Mouse (Mus musculus): ENCODE results near the gene Ehmt2.

Gene Ehmt2

GRCm38 (mm10) chr17:34898160-34898586 lies at the start of gene Ehmt2, which contains the start of gene C2:
Gene Ehmt2 (plus strand): TSS chr17:34898469.
Gene C2 (minus strand): TSS chr17:34898265.
- DNase-seq (ENCODE audit: low spot score), result peak; percentile 87

GRCm38 (mm10) chr17:34849722-34850516 lies 48.4 kb upstream of the Ehmt2 start, which contains the start of the genes Skiv2l and Nelfe:
Gene Skiv2l (minus strand): TSS chr17:34850210.
Gene Nelfe (plus strand): TSS chr17:34850391.
- DNase-seq (ENCODE audit: low spot score), result peak; percentile 98

GRCm38 (mm10) chr17:34850517-34851125 lies 47.6 kb upstream of the Ehmt2 start:
- no peak for DNase-seq (ENCODE audit: low spot score)

- no peak for DNase-seq (ENCODE audit: low spot score)
Observed at GRCm38 (mm10) chr17:34853511-34853910, 44.8 kb upstream of the Ehmt2 start.

GRCm38 (mm10) chr17:34854761-34855160 lies 43.5 kb upstream of the Ehmt2 start:
- no peak for DNase-seq (ENCODE audit: low spot score)

- peak; percentile 50 for DNase-seq (ENCODE audit: low spot score)
Observed at GRCm38 (mm10) chr17:34855825-34856224, 42.4 kb upstream of the Ehmt2 start.

GRCm38 (mm10) chr17:34858670-34859069 lies 39.6 kb upstream of the Ehmt2 start:
- no peak for DNase-seq (ENCODE audit: low spot score)

GRCm38 (mm10) chr17:34860514-34860913 lies 37.8 kb upstream of the Ehmt2 start:
- no peak for DNase-seq (ENCODE audit: low spot score)

- DNase-seq (ENCODE audit: low spot score), result peak; percentile 36
Observed at GRCm38 (mm10) chr17:34861704-34862415, 36.4 kb upstream of the Ehmt2 start.

- DNase-seq (ENCODE audit: low spot score), result peak; percentile 50
Observed at GRCm38 (mm10) chr17:34862416-34863081, 35.7 kb upstream of the Ehmt2 start, which contains the start of gene Cfb. Gene Cfb (minus strand): TSS chr17:34862518.

GRCm38 (mm10) chr17:34865981-34866380 lies 32.3 kb upstream of the Ehmt2 start:
- DNase-seq (ENCODE audit: low spot score), result no peak

GRCm38 (mm10) chr17:34874321-34874720 lies 23.9 kb upstream of the Ehmt2 start:
- no peak for DNase-seq (ENCODE audit: low spot score)

- DNase-seq (ENCODE audit: low spot score), result no peak
Observed at GRCm38 (mm10) chr17:34879336-34879879, 18.9 kb upstream of the Ehmt2 start, which contains the start of gene Zbtb12. Gene Zbtb12 (plus strand): TSS chr17:34879483.

GRCm38 (mm10) chr17:34881166-34881565 lies 17.1 kb upstream of the Ehmt2 start:
- DNase-seq (ENCODE audit: low spot score), result no peak

- no peak for DNase-seq (ENCODE audit: low spot score)
Observed at GRCm38 (mm10) chr17:34881683-34882310, 16.5 kb upstream of the Ehmt2 start, which contains the start of gene Gm20547. Gene Gm20547 (minus strand): TSS chr17:34882042.

GRCm38 (mm10) chr17:34883332-34883731 lies 14.9 kb upstream of the Ehmt2 start:
- peak; percentile 45 for DNase-seq (ENCODE audit: low spot score)

GRCm38 (mm10) chr17:34884704-34885103 lies 13.6 kb upstream of the Ehmt2 start:
- no peak for DNase-seq (ENCODE audit: low spot score)

- DNase-seq (ENCODE audit: low spot score), result no peak
Observed at GRCm38 (mm10) chr17:34885615-34886014, 12.7 kb upstream of the Ehmt2 start.

- DNase-seq (ENCODE audit: low spot score), result no peak
Observed at GRCm38 (mm10) chr17:34887942-34888341, 10.3 kb upstream of the Ehmt2 start.

GRCm38 (mm10) chr17:34890074-34890743 lies 8.1 kb upstream of the Ehmt2 start:
- no peak for DNase-seq (ENCODE audit: low spot score)

All from adipocyte (in vitro differentiated cells).